Mouse (Mus musculus): ENCODE measurements around the gene Bola1. TPM values are rescaled to one million over a fixed set of nuclear protein-coding genes. Genes with fewer than 3 reads are reported as not detected.
"Not testable (repeated sequence)": the region's sequence is repeated elsewhere in the genome, so short reads cannot be mapped to it uniquely, and the experiment has no call there.

Gene Bola1
- polyA plus RNA-seq, 1 experiment from 2014 or later, result 45.2 TPM

DNA sequence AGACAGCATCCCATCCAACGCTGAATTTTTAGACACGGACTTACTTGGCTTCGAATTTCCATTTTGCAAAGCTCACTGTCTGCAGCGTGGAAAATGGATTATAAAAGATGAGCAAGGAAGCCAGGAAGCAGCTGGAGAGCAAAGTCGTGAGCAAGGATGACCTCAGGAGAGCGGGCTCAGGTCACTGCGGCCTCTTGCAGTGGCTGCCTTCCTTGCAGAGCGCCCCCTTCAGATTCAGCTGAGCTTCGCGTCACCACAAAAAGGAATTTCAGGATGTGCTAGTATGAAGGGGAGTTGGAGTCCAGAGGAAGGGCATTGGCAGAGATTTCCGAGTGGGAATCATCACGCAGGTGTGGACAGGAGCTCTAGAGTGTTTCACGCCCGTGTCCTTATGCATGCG lies 10.3 kb downstream of the Bola1 start:
- Histone ChIP-seq H3K4me2 (no peak overlapping the region), H3K4me3 (no peak overlapping the region), H3K4me1 (no peaks in the 10 kb centered on the region), H3K9ac (no peak overlapping the region), H3K9me3 (no peaks in the 10 kb centered on the region), H3K36me3 (no peaks in the 10 kb centered on the region), H3K27ac (no peak overlapping the region), H3K27me3 (no peaks in the 10 kb centered on the region)
- ATAC-seq (ENCODE audit: insufficient number of reproducible peaks, low FRiP score, low TSS enrichment, low read depth), result no peak
- 27% methylated on average over 15 of the region's 15 CpGs for WGBS

GRCm38 (mm10) chr3:96207819-96208218 lies 11.7 kb downstream of the Bola1 start:
- H3K4me2 ChIP-seq, result no peak overlapping the region
- no peak for ATAC-seq (ENCODE audit: insufficient number of reproducible peaks, low FRiP score, low TSS enrichment, low read depth)

DNA sequence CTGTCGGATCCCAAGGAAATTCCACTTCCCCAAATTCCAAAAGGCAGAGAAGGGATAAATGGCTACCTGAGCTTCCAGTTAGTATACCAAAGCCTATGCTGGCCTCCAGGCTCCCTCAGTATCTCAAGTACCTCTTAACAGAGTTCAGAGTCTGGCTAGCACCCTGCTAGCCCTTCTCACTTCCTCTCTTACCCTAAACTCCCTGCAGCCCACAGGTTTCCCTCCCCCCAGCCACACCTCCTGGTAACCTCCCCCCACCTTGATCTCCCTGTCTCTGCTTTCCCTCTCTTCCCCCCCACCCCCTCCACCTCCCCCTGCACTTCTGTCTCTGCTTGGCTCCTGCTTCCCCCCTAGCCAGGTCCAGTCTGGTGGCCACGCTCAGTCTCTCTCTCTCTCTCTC lies 19.8 kb downstream of the Bola1 start:
- Histone ChIP-seq H3K9me3 (no peaks in the 10 kb centered on the region), H3K4me2 (no peak overlapping the region), H3K4me1 (peaks cover 15% of the 10 kb centered on the region), H3K4me3 (no peak overlapping the region), H3K36me3 (no peaks in the 10 kb centered on the region), H3K27ac (no peak overlapping the region), H3K27me3 (no peaks in the 10 kb centered on the region), H3K9ac (no peak overlapping the region)
- 52% methylated on average over 2 of the region's 2 CpGs for WGBS
- ATAC-seq (ENCODE audit: insufficient number of reproducible peaks, low FRiP score, low TSS enrichment, low read depth), result no peak

More at GRCm38 (mm10) chr3:96207819-96208218, 11.7 kb downstream of the Bola1 start:
- Histone ChIP-seq H3K27me3 (no peaks in the 10 kb centered on the region), H3K36me3 (no peaks in the 10 kb centered on the region), H3K9ac (no peak overlapping the region), H3K27ac (no peak overlapping the region), H3K9me3 (no peaks in the 10 kb centered on the region), H3K4me1 (no peaks in the 10 kb centered on the region), H3K4me3 (no peak overlapping the region)
- 75% methylated on average over 3 of the region's 3 CpGs for WGBS

DNA sequence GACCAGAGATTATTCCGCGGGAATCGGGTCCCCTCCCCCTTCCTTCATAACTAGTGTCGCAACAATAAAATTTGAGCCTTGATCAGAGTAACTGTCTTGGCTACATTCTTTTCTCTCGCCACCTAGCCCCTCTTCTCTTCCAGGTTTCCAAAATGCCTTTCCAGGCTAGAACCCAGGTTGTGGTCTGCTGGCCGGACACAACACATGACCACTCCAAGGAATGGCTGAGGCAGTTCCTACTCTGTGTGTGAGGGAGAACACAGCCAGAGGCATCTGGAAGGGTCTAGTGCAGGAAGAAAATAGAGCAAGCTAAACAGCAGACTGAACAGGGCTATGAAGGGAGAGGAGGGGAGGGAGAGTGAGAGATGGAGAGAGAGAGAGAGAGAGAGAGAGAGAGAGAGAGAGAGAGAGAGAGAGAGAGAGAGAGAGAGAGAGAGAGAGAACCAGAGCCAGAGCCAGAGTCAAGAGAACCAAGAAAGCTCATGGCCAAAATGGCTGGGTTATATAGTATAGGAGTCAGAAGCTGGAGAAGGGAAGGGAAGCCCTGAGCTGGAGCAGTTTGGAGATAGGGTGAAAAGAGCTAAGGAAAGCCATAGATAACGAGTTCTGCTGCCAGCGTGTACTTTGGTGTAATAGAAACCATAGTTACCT lies 20.8 kb downstream of the Bola1 start:
- H3K9ac ChIP-seq; H3K27me3 ChIP-seq; H3K9me3 ChIP-seq; H3K4me2 ChIP-seq; ATAC-seq (ENCODE audit: insufficient number of reproducible peaks, low FRiP score, low TSS enrichment, low read depth); H3K27ac ChIP-seq; H3K36me3 ChIP-seq: not testable (repeated sequence)
- H3K4me1 ChIP-seq, result peaks cover 15% of the 10 kb centered on the region
- 25% methylated on average over 8 of the region's 8 CpGs for WGBS
- H3K4me3 ChIP-seq, result peak overlapping the region; percentile 67; the same call in 1 of the 2 replicates

GRCm38 (mm10) chr3:96198181-96198580 lies 21.3 kb downstream of the Bola1 start:
- no peak for ATAC-seq (ENCODE audit: insufficient number of reproducible peaks, low FRiP score, low TSS enrichment, low read depth)
- Histone ChIP-seq H3K27ac (peak overlapping the region; percentile 28; the same call in 1 of the 2 replicates), H3K27me3 (no peaks in the 10 kb centered on the region), H3K36me3 (no peaks in the 10 kb centered on the region), H3K4me2 (peak overlapping the region; percentile 98), H3K9ac (0 out of 2 replicates have a peak overlapping the region, but pooled peaks have one; percentile 1), H3K4me1 (peaks cover 15% of the 10 kb centered on the region), H3K9me3 (no peaks in the 10 kb centered on the region), H3K4me3 (peak overlapping the region; percentile 67)
- 5% methylated on average over 6 of the region's 6 CpGs for WGBS

DNA sequence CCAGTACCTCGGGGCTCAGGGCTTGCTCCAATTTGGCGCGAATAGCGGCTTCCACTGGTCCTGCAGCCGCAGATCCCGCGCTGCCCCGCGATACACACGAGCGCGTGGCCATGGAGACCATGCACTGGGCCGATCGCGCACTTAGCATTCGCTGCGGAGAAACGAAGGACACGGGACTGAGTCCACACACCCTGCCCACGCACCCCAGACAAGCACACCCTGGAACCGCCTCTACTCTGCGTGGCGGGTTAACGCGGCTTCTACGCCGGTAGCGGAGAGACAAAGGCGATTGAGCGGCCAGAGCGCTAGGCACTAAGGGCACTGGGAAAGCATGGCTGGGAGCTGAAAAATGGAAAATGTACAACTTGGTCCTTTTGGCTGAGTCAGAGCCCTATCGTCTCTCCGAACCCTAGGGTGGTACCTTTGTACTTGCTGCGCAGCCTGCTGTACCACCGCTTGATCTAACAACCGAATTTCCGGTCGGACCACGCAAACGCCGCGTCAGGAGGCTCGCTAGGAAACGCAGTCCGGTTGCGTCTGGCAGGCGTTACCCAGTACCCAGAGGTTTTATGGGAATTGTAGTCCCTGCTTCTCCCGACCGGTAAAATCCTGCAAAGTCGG lies 22.3 kb downstream of the Bola1 start:
- WGBS, result 0% methylated on average over 50 of the region's 50 CpGs
- Histone ChIP-seq H3K27me3 (no peaks in the 10 kb centered on the region), H3K9me3 (no peaks in the 10 kb centered on the region), H3K36me3 (no peaks in the 10 kb centered on the region), H3K4me3 (peak overlapping the region; percentile 67), H3K4me2 (peak overlapping the region; percentile 98), H3K4me1 (peaks cover 15% of the 10 kb centered on the region), H3K27ac (peak overlapping the region; percentile 97), H3K9ac (peak overlapping the region; percentile 70)
- peak; percentile 90 for ATAC-seq (ENCODE audit: insufficient number of reproducible peaks, low FRiP score, low TSS enrichment, low read depth)

DNA sequence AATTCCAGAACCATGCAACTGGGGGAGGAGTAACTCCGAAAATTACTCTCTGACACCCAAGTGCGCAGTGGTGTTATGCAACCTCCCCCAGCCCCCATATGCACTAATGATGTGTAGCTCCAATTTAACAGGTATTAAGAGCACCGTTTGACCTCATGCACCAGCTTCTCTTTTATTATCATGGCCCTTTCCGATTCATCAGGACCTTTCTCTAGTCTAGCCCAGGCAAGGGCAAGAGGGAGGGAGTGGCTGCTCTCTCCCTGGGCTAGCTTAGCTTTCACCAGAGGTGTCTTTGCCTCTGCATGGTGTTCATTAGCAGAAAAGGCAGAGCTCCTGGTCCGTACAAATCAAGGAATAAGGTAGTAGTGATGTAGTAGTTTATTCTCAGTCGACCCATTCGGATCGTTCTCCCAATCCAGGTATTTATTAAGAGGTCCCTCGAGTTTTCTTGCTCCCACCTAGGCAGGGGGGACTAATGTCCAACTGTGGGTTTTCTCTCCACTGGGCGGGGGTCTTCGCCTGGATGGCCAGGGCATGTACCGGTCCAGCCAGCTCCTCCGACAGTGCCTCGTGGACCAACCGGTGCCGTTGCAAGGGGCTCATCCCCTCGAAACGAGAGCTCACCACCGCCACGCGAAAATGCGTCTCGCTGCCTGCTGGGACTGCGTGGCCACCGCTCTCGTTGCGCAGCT lies 22.9 kb downstream of the Bola1 start:
- H3K4me3 ChIP-seq, result peak overlapping the region; percentile 67
- peak overlapping the region; percentile 70 for H3K9ac ChIP-seq
- peak overlapping the region; percentile 97 for H3K27ac ChIP-seq
- no peaks in the 10 kb centered on the region for H3K9me3 ChIP-seq
- 16% methylated on average over 27 of the region's 27 CpGs for WGBS
- peaks cover 15% of the 10 kb centered on the region for H3K4me1 ChIP-seq
- no peaks in the 10 kb centered on the region for H3K27me3 ChIP-seq
- H3K36me3 ChIP-seq, result no peaks in the 10 kb centered on the region
- H3K4me2 ChIP-seq, result peak overlapping the region; percentile 98
- peak; percentile 40; the same call in 1 of the 2 replicates for ATAC-seq (ENCODE audit: insufficient number of reproducible peaks, low FRiP score, low TSS enrichment, low read depth)

- ATAC-seq (ENCODE audit: insufficient number of reproducible peaks, low FRiP score, low TSS enrichment, low read depth), result no peak
- H3K4me2 ChIP-seq, result no peak overlapping the region
- H3K9ac ChIP-seq, result no peak overlapping the region
- H3K27me3 ChIP-seq, result no peaks in the 10 kb centered on the region
- H3K9me3 ChIP-seq, result no peaks in the 10 kb centered on the region
- no peaks in the 10 kb centered on the region for H3K36me3 ChIP-seq
- H3K4me3 ChIP-seq, result no peak overlapping the region
- 94% methylated on average over 11 of the region's 11 CpGs for WGBS
- no peak overlapping the region for H3K27ac ChIP-seq
- H3K4me1 ChIP-seq, result peaks cover 15% of the 10 kb centered on the region
These were observed 23.7 kb downstream of the Bola1 start for GRCm38 (mm10) chr3:96195616-96196313.

DNA sequence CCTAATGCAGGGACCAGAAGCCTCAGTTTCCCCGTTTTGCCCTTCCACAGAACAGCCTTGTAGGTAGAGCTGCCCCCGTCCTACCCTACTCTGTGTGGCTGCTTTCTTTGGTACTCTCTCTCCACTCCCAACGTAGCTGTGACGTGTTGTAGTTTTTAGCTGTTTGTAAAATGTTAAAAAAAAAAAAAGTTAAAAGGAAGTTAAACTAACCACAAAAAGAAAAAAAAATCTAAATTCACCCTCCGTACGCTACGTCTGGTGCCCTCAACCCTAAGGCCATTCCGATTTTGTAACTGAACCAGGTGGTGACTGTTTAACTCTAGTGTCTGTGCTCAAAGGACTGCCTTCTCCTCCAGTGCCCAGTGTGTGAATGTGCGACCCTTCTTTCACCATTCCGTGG lies 24.5 kb downstream of the Bola1 start:
- Histone ChIP-seq H3K4me1 (peaks cover 15% of the 10 kb centered on the region), H3K9ac (no peak overlapping the region)
- ATAC-seq (ENCODE audit: insufficient number of reproducible peaks, low FRiP score, low TSS enrichment, low read depth), result no peak

DNA sequence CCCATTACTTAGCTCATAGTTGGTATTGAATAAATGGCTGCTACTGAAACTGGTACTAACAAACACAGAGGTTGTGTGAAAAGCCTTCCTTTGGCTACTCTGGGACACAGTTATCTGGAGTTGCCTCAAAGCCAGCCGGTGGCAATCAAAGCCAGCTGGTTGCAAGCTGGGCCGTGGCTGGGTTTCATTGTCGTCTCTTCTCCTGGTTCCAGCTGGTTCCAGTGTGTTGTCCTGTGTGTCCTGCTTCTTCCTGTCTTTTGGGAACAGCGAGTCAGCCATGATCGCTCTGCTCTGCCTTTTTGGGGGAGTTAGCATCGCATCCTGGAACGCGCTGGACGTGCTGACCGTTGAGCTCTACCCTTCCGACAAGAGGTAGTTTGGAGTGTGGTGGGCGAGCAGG lies 26.5 kb downstream of the Bola1 start:
- no peaks in the 10 kb centered on the region for H3K9me3 ChIP-seq
- peaks cover 11% of the 10 kb centered on the region for H3K4me1 ChIP-seq
- H3K9ac ChIP-seq, result no peak overlapping the region
- no peaks in the 10 kb centered on the region for H3K27me3 ChIP-seq
- H3K36me3 ChIP-seq, result 0 out of 2 replicates have a peak, but pooled peaks cover 4% of the 10 kb centered on the region
- WGBS, result 51% methylated on average over 12 of the region's 12 CpGs
- ATAC-seq (ENCODE audit: insufficient number of reproducible peaks, low FRiP score, low TSS enrichment, low read depth), result no peak
- H3K27ac ChIP-seq, result no peak overlapping the region
- no peak overlapping the region for H3K4me2 ChIP-seq
- no peak overlapping the region for H3K4me3 ChIP-seq

More for the DNA sequence above, 24.5 kb downstream of the Bola1 start:
- H3K36me3 ChIP-seq, result 0 out of 2 replicates have a peak, but pooled peaks cover 1% of the 10 kb centered on the region
- H3K27me3 ChIP-seq, result no peaks in the 10 kb centered on the region
- no peak overlapping the region for H3K4me3 ChIP-seq
- H3K9me3 ChIP-seq, result no peaks in the 10 kb centered on the region
- H3K4me2 ChIP-seq, result no peak overlapping the region
- 77% methylated on average over 10 of the region's 10 CpGs for WGBS
- no peak overlapping the region for H3K27ac ChIP-seq

- Histone ChIP-seq H3K36me3 (peaks cover 18% of the 10 kb centered on the region), H3K27me3 (no peaks in the 10 kb centered on the region), H3K9me3 (no peaks in the 10 kb centered on the region), H3K27ac (no peak overlapping the region), H3K4me1 (peaks cover 25% of the 10 kb centered on the region), H3K9ac (no peak overlapping the region), H3K4me3 (no peak overlapping the region), H3K4me2 (peak overlapping the region; percentile 84; the same call in 1 of the 2 replicates)
- ATAC-seq (ENCODE audit: insufficient number of reproducible peaks, low FRiP score, low TSS enrichment, low read depth), result no peak
- WGBS, result 27% methylated on average over 4 of the region's 4 CpGs
These were observed 37.1 kb downstream of the Bola1 start for GRCm38 (mm10) chr3:96182382-96182776.
